Mouse (Mus musculus) intestine, embryonic 16.5 days (tissue): ENCODE data around the gene Tyk2. TPM values are rescaled to one million over a fixed set of nuclear protein-coding genes. Genes with fewer than 3 reads are reported as not detected.
A peak's percentile ranks its signal among the peaks of the same experiment; 100 is the strongest.

Experiments
- ATAC-seq: fragments of 200-750 bp; cut with Nextera tagmentation; 2 replicates; pipeline ENCODE4 v1.8.0; 2017; ENCODE audit warnings: moderate TSS enrichment, moderate library complexity
- H3K27ac ChIP-seq: fragments of 300-500 bp; sonication (generic); 2 replicates; pipeline ENCODE4 v1.5.1; 2014; ENCODE audit warnings: mild to moderate bottlenecking, low read length
- H3K27me3 ChIP-seq: fragments of 300-500 bp; sonication (generic); replicated peaks from 2 replicates; pipeline ENCODE4 v1.6.1; 2014; ENCODE audit warnings: low read length, control low read depth, mixed read lengths; ENCODE audit not compliant: control insufficient read depth, insufficient read depth
- H3K36me3 ChIP-seq: fragments of 300-500 bp; sonication (generic); 2 replicates; pipeline ENCODE4 v1.6.1; 2014; ENCODE audit warnings: low read length, control low read depth; ENCODE audit not compliant: control insufficient read depth, insufficient read depth
- H3K4me1 ChIP-seq: fragments of 300-500 bp; sonication (generic); 2 replicates; pipeline ENCODE4 v1.6.1; 2014; ENCODE audit warnings: low read length, control low read depth, mixed read lengths; ENCODE audit not compliant: control insufficient read depth, insufficient read depth
- H3K4me2 ChIP-seq: fragments of 300-500 bp; sonication (generic); 2 replicates; pipeline ENCODE4 v1.6.1; 2014; ENCODE audit warnings: low read depth, low read length, control low read depth
- H3K4me3 ChIP-seq: fragments of 300-500 bp; sonication (generic); 2 replicates; pipeline ENCODE4 v1.5.1; 2014; ENCODE audit warnings: mild to moderate bottlenecking, low read length
- H3K9ac ChIP-seq: fragments of 300-500 bp; sonication (generic); 2 replicates; pipeline ENCODE4 v1.6.1; 2014; ENCODE audit warnings: low read depth, low read length
- H3K9me3 ChIP-seq: fragments of 300-500 bp; sonication (generic); 2 replicates; pipeline ENCODE4 v1.6.1; 2016; ENCODE audit warnings: low read length, control low read depth; ENCODE audit not compliant: control insufficient read depth
- WGBS: fragments of 180-500 bp; shearing (Covaris S2); extraction: QIAGEN DNeasy Blood & Tissue Kit; methylation state at CpG from one replicate; pipeline ENCODE4 v1.1.7; 2014; 5-methylcytosine and 5-hydroxymethylcytosine counted together
- polyA plus RNA-seq: library from polyadenylated mRNA; unstranded; fragments of >200 nt; fragmentation: Nextera tagmentation; extraction: Ambion mirVana; gene quantifications from 2 replicates; pipeline ENCODE4 v1.2.1, GENCODE M21; 2015

Gene Tyk2
- polyA plus RNA-seq, 1 experiment from 2014 or later, result 17.0 TPM

DNA sequence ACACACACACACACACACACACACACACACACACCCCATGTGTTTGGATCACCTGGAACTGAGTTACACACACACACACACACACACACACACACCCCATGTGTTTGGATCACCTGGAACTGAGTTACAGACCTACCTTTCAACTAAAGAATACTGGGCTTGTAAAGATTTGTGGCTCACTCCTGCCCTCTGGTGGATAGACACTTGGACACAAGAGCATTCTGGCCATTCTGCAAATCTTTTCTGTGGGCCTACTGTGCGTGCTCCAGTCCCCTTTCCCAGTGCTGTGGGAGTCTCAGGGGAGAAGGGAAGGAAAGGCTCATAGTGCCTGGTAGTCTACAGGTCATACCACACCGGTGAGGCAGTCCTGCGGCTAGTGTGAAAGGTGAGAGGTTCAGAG is 6.2 kb upstream of the Tyk2 start:
- peaks cover 26% of the 10 kb centered on the region; the same call in 1 of the 2 replicates for H3K36me3 ChIP-seq
- no peak overlapping the region for H3K9ac ChIP-seq
- H3K27me3 ChIP-seq, result no peaks in the 10 kb centered on the region
- H3K4me2 ChIP-seq, result no peak overlapping the region
- H3K9me3 ChIP-seq, result no peaks in the 10 kb centered on the region
- H3K27ac ChIP-seq, result no peak overlapping the region
- peak; percentile 19; the same call in 1 of the 2 replicates for ATAC-seq
- no peaks in the 10 kb centered on the region; the same call in 1 of the 2 replicates for H3K4me1 ChIP-seq
- no peak overlapping the region for H3K4me3 ChIP-seq
- WGBS, result 58% methylated on average over 3 of the region's 3 CpGs

GRCm38 (mm10) chr9:21136401-21136800 is 5.4 kb upstream of the Tyk2 start:
- Histone ChIP-seq H3K4me3 (no peak overlapping the region), H3K4me2 (no peak overlapping the region), H3K27ac (no peak overlapping the region), H3K4me1 (no peaks in the 10 kb centered on the region; the same call in 1 of the 2 replicates), H3K36me3 (peaks cover 22% of the 10 kb centered on the region; the same call in 1 of the 2 replicates), H3K9me3 (no peaks in the 10 kb centered on the region), H3K27me3 (no peaks in the 10 kb centered on the region), H3K9ac (no peak overlapping the region)
- no peak for ATAC-seq
- 83% methylated on average over 6 of the region's 6 CpGs for WGBS

DNA sequence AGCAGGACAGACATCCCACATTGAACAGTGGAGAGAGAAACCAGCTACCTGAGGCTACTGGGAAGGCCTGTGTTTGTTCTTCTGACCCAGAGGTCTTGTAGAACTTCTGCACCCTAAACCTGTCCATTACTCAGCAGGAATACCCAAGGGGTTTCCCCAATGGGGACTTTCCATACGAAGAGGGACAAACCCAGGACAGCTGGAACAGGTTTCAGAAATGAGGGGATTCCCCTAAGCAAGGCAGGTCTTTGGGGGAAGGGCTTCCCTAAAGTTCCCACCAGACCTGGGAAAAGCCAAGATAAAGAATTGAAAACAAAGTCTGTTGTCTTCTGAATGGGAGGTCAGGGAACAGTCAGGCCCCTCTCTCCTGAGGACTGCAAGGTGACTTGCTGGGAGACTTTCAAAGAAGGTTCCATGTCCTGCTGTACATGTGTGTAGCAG is 4.9 kb upstream of the Tyk2 start:
- no peak overlapping the region for H3K27ac ChIP-seq
- ATAC-seq, result no peak
- WGBS, result 64% methylated on average over 1 of the region's 1 CpGs

DNA sequence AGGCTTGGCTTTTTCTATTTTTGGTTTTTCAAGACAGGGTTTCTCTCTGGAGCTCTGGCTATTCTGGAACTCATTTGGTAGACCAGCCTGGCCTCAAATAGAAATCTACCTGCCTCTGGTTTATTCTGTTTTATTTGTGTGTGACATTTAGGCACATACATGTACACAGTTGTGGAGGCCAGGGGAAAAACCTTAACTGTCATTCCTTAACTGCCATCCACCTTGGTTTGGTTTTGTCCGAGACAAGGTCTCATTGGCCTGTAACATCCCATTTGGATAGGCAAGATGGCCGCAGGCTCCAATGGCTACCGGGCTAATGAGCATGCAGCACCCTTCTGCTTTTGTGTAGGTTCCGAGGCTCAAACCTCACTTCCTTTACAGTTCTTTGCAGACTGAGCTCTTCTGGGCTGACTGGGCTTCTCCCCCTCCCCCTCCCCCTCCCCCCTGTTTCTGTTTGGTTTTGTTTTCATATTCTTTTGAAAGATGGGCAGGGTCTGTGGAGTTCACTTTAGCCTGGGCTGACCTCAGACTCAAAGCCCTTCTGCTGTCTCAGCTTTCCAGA is 4.4 kb upstream of the Tyk2 start:
- Histone ChIP-seq H3K36me3 (peaks cover 14% of the 10 kb centered on the region; the same call in 1 of the 2 replicates), H3K27me3 (no peaks in the 10 kb centered on the region), H3K4me3 (no peak overlapping the region), H3K27ac (no peak overlapping the region), H3K9me3 (no peaks in the 10 kb centered on the region), H3K4me1 (peaks cover 2% of the 10 kb centered on the region), H3K4me2 (no peak overlapping the region), H3K9ac (no peak overlapping the region)
- no peak for ATAC-seq
- 73% methylated on average over 4 of the region's 4 CpGs for WGBS

More for the DNA sequence above, 4.9 kb upstream of the Tyk2 start:
- no peak overlapping the region for H3K9ac ChIP-seq
- no peaks in the 10 kb centered on the region for H3K9me3 ChIP-seq
- H3K27me3 ChIP-seq, result no peaks in the 10 kb centered on the region
- H3K4me3 ChIP-seq, result no peak overlapping the region
- no peaks in the 10 kb centered on the region; the same call in 1 of the 2 replicates for H3K4me1 ChIP-seq
- no peak overlapping the region for H3K4me2 ChIP-seq
- H3K36me3 ChIP-seq, result peaks cover 20% of the 10 kb centered on the region; the same call in 1 of the 2 replicates

DNA sequence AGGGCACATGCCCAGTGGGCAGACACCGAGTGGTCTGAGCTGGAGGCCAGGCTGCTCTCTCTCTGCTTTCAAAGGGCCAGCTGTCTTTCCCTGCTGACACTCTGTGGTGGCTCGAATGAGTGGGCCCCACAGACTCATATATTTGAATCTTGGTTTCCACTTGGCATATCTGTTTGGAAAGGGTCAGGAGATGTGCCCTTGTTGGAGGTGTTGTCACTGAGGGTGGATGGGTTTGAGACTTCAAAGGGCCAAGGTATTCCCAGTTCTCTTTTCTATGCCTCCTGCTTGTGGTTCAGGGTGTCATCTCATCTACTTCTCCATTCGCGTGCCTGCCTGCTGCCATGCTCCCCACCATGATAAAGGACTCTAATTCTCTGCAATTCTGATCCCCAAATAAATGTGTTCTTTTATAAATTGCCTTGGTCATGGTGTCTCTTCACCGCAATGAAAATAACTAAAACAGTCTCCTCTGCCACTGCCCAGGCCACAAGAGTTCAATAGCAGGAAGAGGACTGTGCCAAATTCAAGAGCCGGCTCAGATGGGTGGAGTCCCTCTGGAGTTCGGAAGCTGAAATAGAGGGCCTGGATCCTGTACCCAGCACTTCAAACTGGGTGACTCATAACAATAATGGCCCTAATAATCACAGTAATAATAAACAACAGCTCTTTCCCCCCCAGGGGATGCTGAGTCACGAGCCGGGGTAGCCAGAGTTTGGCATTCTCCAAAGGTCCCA is 3.7 kb upstream of the Tyk2 start:
- 70% methylated on average over 9 of the region's 9 CpGs for WGBS
- no peaks in the 10 kb centered on the region for H3K27me3 ChIP-seq
- H3K4me1 ChIP-seq, result peaks cover 5% of the 10 kb centered on the region
- no peak overlapping the region for H3K9ac ChIP-seq
- ATAC-seq, result no peak
- no peak overlapping the region for H3K4me2 ChIP-seq
- H3K27ac ChIP-seq, result no peak overlapping the region
- no peak overlapping the region for H3K4me3 ChIP-seq
- no peaks in the 10 kb centered on the region for H3K9me3 ChIP-seq
- H3K36me3 ChIP-seq, result peaks cover 8% of the 10 kb centered on the region; the same call in 1 of the 2 replicates

- WGBS, result 75% methylated on average over 9 of the region's 9 CpGs
- peaks cover 5% of the 10 kb centered on the region for H3K4me1 ChIP-seq
- no peaks in the 10 kb centered on the region for H3K27me3 ChIP-seq
- no peaks in the 10 kb centered on the region for H3K36me3 ChIP-seq
- H3K4me3 ChIP-seq, result no peak overlapping the region
- H3K9ac ChIP-seq, result no peak overlapping the region
- H3K4me2 ChIP-seq, result no peak overlapping the region
- no peak overlapping the region for H3K27ac ChIP-seq
- ATAC-seq, result no peak
- no peaks in the 10 kb centered on the region for H3K9me3 ChIP-seq
Measured at GRCm38 (mm10) chr9:21133064-21133707, 2.1 kb upstream of the Tyk2 start.

GRCm38 (mm10) chr9:21132102-21132775 is 1.2 kb upstream of the Tyk2 start:
- Histone ChIP-seq H3K36me3 (no peaks in the 10 kb centered on the region), H3K9ac (no peak overlapping the region), H3K4me1 (peaks cover 5% of the 10 kb centered on the region), H3K27ac (no peak overlapping the region), H3K4me2 (no peak overlapping the region), H3K4me3 (no peak overlapping the region), H3K27me3 (no peaks in the 10 kb centered on the region), H3K9me3 (no peaks in the 10 kb centered on the region)
- 77% methylated on average over 12 of the region's 12 CpGs for WGBS
- no peak for ATAC-seq

- Histone ChIP-seq H3K27ac (no peak overlapping the region), H3K9me3 (no peaks in the 10 kb centered on the region), H3K9ac (no peak overlapping the region), H3K27me3 (no peaks in the 10 kb centered on the region), H3K4me2 (no peak overlapping the region), H3K36me3 (peaks cover 7% of the 10 kb centered on the region; the same call in 1 of the 2 replicates), H3K4me3 (no peak overlapping the region), H3K4me1 (peaks cover 5% of the 10 kb centered on the region)
- no peak for ATAC-seq
- WGBS, result 69% methylated on average over 2 of the region's 2 CpGs
Measured at GRCm38 (mm10) chr9:21126259-21126627, 4.8 kb downstream of the Tyk2 start.
